In the genomic region with DNA sequence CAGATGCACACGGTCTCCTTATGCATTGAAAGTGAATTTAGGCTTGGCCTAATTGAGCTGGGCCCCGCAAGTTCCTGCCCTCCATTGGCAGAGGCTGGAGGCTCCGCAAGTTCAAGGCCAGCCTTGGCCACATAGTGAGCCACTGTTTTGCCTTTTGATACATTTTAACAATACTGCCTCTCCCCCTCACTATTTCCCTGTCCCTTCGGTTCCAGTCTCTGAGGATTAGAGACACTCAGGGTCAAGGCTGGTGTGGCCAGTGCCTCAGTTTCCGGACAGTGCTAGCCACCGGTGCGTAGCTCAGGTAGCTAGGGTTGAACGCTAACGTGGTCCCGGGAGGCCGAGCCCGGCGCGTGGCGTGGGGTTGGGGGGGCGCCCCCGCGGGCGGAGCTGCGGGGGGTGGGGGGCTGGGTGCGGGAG, we compare ENCODE assay signal across 8 mouse cellular contexts. TPM values are rescaled to one million over a fixed set of nuclear protein-coding genes. Genes with fewer than 3 reads are reported as not detected.
A peak's percentile ranks its signal among the peaks of the same experiment; 100 is the strongest.
DNase-seq lines count a peak whose midpoint lies in the region; ATAC-seq and TF ChIP-seq lines count a peak whose summit lies in the region.

No protein-coding gene starts in this region.

- H3K4me3 ChIP-seq in bone marrow macrophage, adult 2 months (ENCODE audit: insufficient read depth, low read length): peak overlapping the region; percentile 60
- peak overlapping the region; percentile 51 for H3K4me3 ChIP-seq in liver, postnatal 0 days (ENCODE audit: low read depth, low read length)

- H3K27me3 ChIP-seq in liver, postnatal 0 days (ENCODE audit: insufficient read depth, low read length): 0 out of 2 replicates have a peak, but pooled peaks cover 7% of the 10 kb centered on the region

- DNase-seq in kidney, adult 9 months: peak; percentile 29
- DNase-seq in kidney, postnatal 4 days: no peak
- peak; percentile 17 for DNase-seq in forelimb bud, embryonic 11.5 days (ENCODE audit: low read depth, low spot score)
- no peak for DNase-seq in liver, postnatal 0 days
- no peak for DNase-seq in urinary bladder, postnatal 14 days (ENCODE audit: low spot score)
- DNase-seq in gastrocnemius, postnatal 25 days: no peak

- TF ChIP-seq CTCF in bone marrow macrophage, adult 2 months (IDR thresholded peaks at IDR 0.05; ENCODE audit: low read depth, low read length): no peak
- no peak for TF ChIP-seq CTCF in liver, postnatal 0 days (IDR thresholded peaks at IDR 0.05; ENCODE audit: low read depth)

- H3K9ac ChIP-seq in liver, postnatal 0 days (replicated peaks): peak overlapping the region; percentile 77

- H3K4me2 ChIP-seq in liver, postnatal 0 days (ENCODE audit: low read depth, low read length): peak overlapping the region; percentile 74

- no peaks in the 10 kb centered on the region for H3K36me3 ChIP-seq in liver, postnatal 0 days (replicated peaks; ENCODE audit: insufficient read depth, low read length)

- TF ChIP-seq POLR2A in bone marrow macrophage, adult 2 months (IDR thresholded peaks at IDR 0.05; ENCODE audit: borderline replicate concordance, low read depth, low read length): no peak

- whole genome bisulfite sequencing in liver, postnatal 0 days (ENCODE audit: insufficient replicate concordance): 12% methylated on average over 15 of the region's 21 CpGs

- peaks cover 32% of the 10 kb centered on the region for H3K4me1 ChIP-seq in bone marrow macrophage, adult 2 months (ENCODE audit: control insufficient read depth, insufficient read depth, low read length)
- H3K4me1 ChIP-seq in liver, postnatal 0 days (ENCODE audit: insufficient read depth): peaks cover 13% of the 10 kb centered on the region

- TF ChIP-seq EP300 in liver, postnatal 0 days (IDR thresholded peaks at IDR 0.05; ENCODE audit: low read depth): no peak

- H3K9me3 ChIP-seq in liver, postnatal 0 days (ENCODE audit: low read length): no peaks in the 10 kb centered on the region

- ATAC-seq in liver, postnatal 0 days: no peak
- ATAC-seq in megakaryocyte-erythroid progenitor cell, adult 5-6 weeks (replicated peaks; ENCODE audit: low FRiP score, low TSS enrichment, poor library complexity, severe bottlenecking): no peak

- no peak overlapping the region for H3K27ac ChIP-seq in bone marrow macrophage, adult 2 months (ENCODE audit: insufficient read depth, low read depth, low read length)
- H3K27ac ChIP-seq in liver, postnatal 0 days (ENCODE audit: low read depth): peak overlapping the region; percentile 70

RNA-seq across cellular contexts. Expression of a gene that starts 5.5 kb away (rescaled TPM):
- polyA plus RNA-seq in bone marrow macrophage, adult 2 months (2012; ENCODE audit: insufficient read depth, insufficient read length, missing spikeins): 3.0 and 3.4 TPM in 2 replicates
- polyA plus RNA-seq in liver, postnatal 0 days (2015; fragmentation: Nextera tagmentation; extraction: Ambion mirVana): 1.6 and 1.8 TPM in 2 replicates
- total RNA-seq in megakaryocyte-erythroid progenitor cell, adult 5-6 weeks (2014; fragmentation: Nextera tagmentation): 0.42 TPM in 1 of 2 replicates, not detected in the other
- 0.75 and 1.3 TPM in 2 replicates for total RNA-seq in megakaryocyte-erythroid progenitor cell, adult 5-6 weeks (2017)
- total RNA-seq in gastrocnemius, postnatal 25 days (2021): 1 to 10 TPM; 3.1 to 3.6 TPM

RNA-seq across cellular contexts. Expression of a gene that starts 56.3 kb away (rescaled TPM):
- 32.7 and 33.5 TPM in 2 replicates for polyA plus RNA-seq in bone marrow macrophage, adult 2 months (2012; ENCODE audit: insufficient read depth, insufficient read length, missing spikeins)
- 22.8 and 23.4 TPM in 2 replicates for polyA plus RNA-seq in liver, postnatal 0 days (2015; fragmentation: Nextera tagmentation; extraction: Ambion mirVana)
- total RNA-seq in megakaryocyte-erythroid progenitor cell, adult 5-6 weeks (2014; fragmentation: Nextera tagmentation): 27.2 and 33.9 TPM in 2 replicates
- 8.6 and 17.3 TPM in 2 replicates for total RNA-seq in megakaryocyte-erythroid progenitor cell, adult 5-6 weeks (2017)
- 10 to 100 TPM; 12.5 to 15.7 TPM for total RNA-seq in gastrocnemius, postnatal 25 days (2021)

Comparison
In these comparisons a context has a peak if more than half of its experiments do, and no peak if none do; other contexts are left out.
1. DNase-seq: peak in kidney, adult 9 months (single experiment) and forelimb bud, embryonic 11.5 days (single experiment); none in kidney, postnatal 4 days (0 of 2), liver, postnatal 0 days (single experiment), urinary bladder, postnatal 14 days (single experiment) and gastrocnemius, postnatal 25 days (single experiment).